Mouse (Mus musculus) bone marrow, adult 2 months (tissue): ENCODE results near the gene Pde10a.

Experiments used
- CTCF ChIP-seq: fragments of 200-500 bp; IDR thresholded peaks from 2 replicates; pipeline ENCODE4 v1.5.1; 2011; ENCODE audit warnings: low read length, control low read depth; ENCODE audit not compliant: control insufficient read depth, insufficient read depth
- POLR2A ChIP-seq: fragments of 200-500 bp; IDR thresholded peaks from 2 replicates; pipeline ENCODE4 v1.6.1; 2011; ENCODE audit warnings: low read depth, mild to moderate bottlenecking, control low read depth, low read length, borderline replicate concordance; ENCODE audit not compliant: control insufficient read depth

GRCm38 (mm10) chr17:8976745-8977144 lies 451.6 kb downstream of the Pde10a start:
- TF ChIP-seq POLR2A: no peak
- TF ChIP-seq CTCF: no peak
